Mouse (Mus musculus) neural tube, embryonic 13.5 days (tissue): Measurements from ENCODE around the gene Sfta2. TPM values are rescaled to one million over a fixed set of nuclear protein-coding genes. Genes with fewer than 3 reads are reported as not detected.

ENCODE experiments used
- ATAC-seq: fragments of 200-750 bp; cut with Nextera tagmentation; 2 replicates; pipeline ENCODE4 v1.8.0; 2017; ENCODE audit warnings: low read depth, mild to moderate bottlenecking, moderate TSS enrichment, moderate library complexity
- H3K27ac ChIP-seq: fragments of 300-500 bp; sonication (generic); replicated peaks from 2 replicates; pipeline ENCODE4 v1.5.1; 2015; ENCODE audit warnings: moderate library complexity, mild to moderate bottlenecking, inconsistent platforms
- H3K27me3 ChIP-seq: fragments of 300-500 bp; sonication (generic); 2 replicates; pipeline ENCODE4 v1.6.1; 2015; ENCODE audit warnings: mild to moderate bottlenecking, inconsistent platforms
- H3K36me3 ChIP-seq: fragments of 300-500 bp; sonication (generic); 2 replicates; pipeline ENCODE4 v1.6.1; 2015; ENCODE audit warnings: mild to moderate bottlenecking, inconsistent platforms
- H3K4me1 ChIP-seq: fragments of 300-500 bp; sonication (generic); replicated peaks from 2 replicates; pipeline ENCODE4 v1.6.1; 2015; ENCODE audit warnings: inconsistent platforms
- H3K4me2 ChIP-seq: fragments of 300-500 bp; sonication (generic); 2 replicates; pipeline ENCODE4 v1.6.1; 2015; ENCODE audit warnings: inconsistent platforms, mild to moderate bottlenecking, moderate library complexity
- H3K4me3 ChIP-seq: fragments of 300-500 bp; sonication (generic); 2 replicates; pipeline ENCODE4 v1.5.1; 2015; ENCODE audit warnings: mild to moderate bottlenecking, inconsistent platforms
- H3K9ac ChIP-seq: fragments of 300-500 bp; sonication (generic); 2 replicates; pipeline ENCODE4 v1.6.1; 2015; ENCODE audit warnings: moderate library complexity, mild to moderate bottlenecking, inconsistent platforms
- H3K9me3 ChIP-seq: fragments of 300-500 bp; sonication (generic); 2 replicates; pipeline ENCODE4 v1.6.1; 2016; ENCODE audit warnings: inconsistent platforms
- WGBS: fragments of 180-500 bp; shearing (Covaris S2); methylation state at CpG from one replicate; pipeline ENCODE4 v1.1.7; 2015; 5-methylcytosine and 5-hydroxymethylcytosine counted together
- polyA plus RNA-seq: library from polyadenylated mRNA; unstranded; fragments of >200 nt; fragmentation: Nextera tagmentation; extraction: Ambion mirVana; gene quantifications from 2 replicates; pipeline ENCODE4 v1.2.1, GENCODE M21; 2015

Sfta2 gene
- polyA plus RNA-seq, 1 experiment from 2014 or later = not detected

GRCm38 (mm10) chr17:35649429-35649828 lies 48.1 kb downstream of the Sfta2 start:
- H3K9ac ChIP-seq = no peak overlapping the region
- no peaks in the 10 kb centered on the region for H3K4me1 ChIP-seq
- no peaks in the 10 kb centered on the region for H3K27me3 ChIP-seq
- no peaks in the 10 kb centered on the region for H3K9me3 ChIP-seq
- peaks cover 2% of the 10 kb centered on the region; the same call in 1 of the 2 replicates for H3K36me3 ChIP-seq
- H3K4me3 ChIP-seq = no peak overlapping the region
- no peak overlapping the region for H3K27ac ChIP-seq
- WGBS = 69% methylated on average over 2 of the region's 2 CpGs
- ATAC-seq = no peak
- no peak overlapping the region for H3K4me2 ChIP-seq

GRCm38 (mm10) chr17:35653086-35653485 lies 51.7 kb downstream of the Sfta2 start:
- Histone ChIP-seq H3K4me1 (no peaks in the 10 kb centered on the region), H3K4me2 (no peak overlapping the region), H3K9ac (no peak overlapping the region), H3K27ac (no peak overlapping the region), H3K27me3 (no peaks in the 10 kb centered on the region), H3K9me3 (no peaks in the 10 kb centered on the region), H3K4me3 (no peak overlapping the region), H3K36me3 (peaks cover 38% of the 10 kb centered on the region)
- WGBS = 83% methylated on average over 2 of the region's 2 CpGs
- no peak for ATAC-seq

GRCm38 (mm10) chr17:35665957-35666515 lies 64.7 kb downstream of the Sfta2 start:
- 0 out of 2 replicates have a peak overlapping the region, but pooled peaks have one; percentile 92 for H3K4me2 ChIP-seq
- no peak overlapping the region for H3K4me3 ChIP-seq
- H3K36me3 ChIP-seq = peaks cover 33% of the 10 kb centered on the region
- no peak overlapping the region for H3K27ac ChIP-seq
- peaks cover 22% of the 10 kb centered on the region for H3K4me1 ChIP-seq
- H3K9me3 ChIP-seq = no peaks in the 10 kb centered on the region
- H3K27me3 ChIP-seq = no peaks in the 10 kb centered on the region
- no peak for ATAC-seq
- WGBS = 82% methylated on average over 17 of the region's 17 CpGs
- H3K9ac ChIP-seq = peak overlapping the region; percentile 58; the same call in 1 of the 2 replicates

- Histone ChIP-seq H3K9ac (peak overlapping the region; percentile 83), H3K4me3 (peak overlapping the region; percentile 56), H3K27me3 (no peaks in the 10 kb centered on the region), H3K27ac (peak overlapping the region; percentile 87), H3K36me3 (peaks cover 26% of the 10 kb centered on the region), H3K9me3 (no peaks in the 10 kb centered on the region), H3K4me2 (peak overlapping the region; percentile 92), H3K4me1 (peaks cover 22% of the 10 kb centered on the region)
- WGBS = 6% methylated on average over 13 of the region's 13 CpGs
- ATAC-seq = peak; percentile 68
Observed at GRCm38 (mm10) chr17:35666851-35667256, 65.5 kb downstream of the Sfta2 start.

- peak; percentile 90 for ATAC-seq
- Histone ChIP-seq H3K4me2 (peak within 1 kb of the TSS; percentile 92), H3K9ac (peak within 1 kb of the TSS; percentile 83), H3K4me3 (peak within 1 kb of the TSS; percentile 56), H3K36me3 (peaks cover 24% of the 10 kb centered on the region), H3K27me3 (no peaks in the 10 kb centered on the region), H3K4me1 (peaks cover 24% of the 10 kb centered on the region), H3K27ac (peak within 1 kb of the TSS; percentile 87), H3K9me3 (no peaks in the 10 kb centered on the region)
- under 1% methylated on average over 61 of the region's 61 CpGs for WGBS
Observed at GRCm38 (mm10) chr17:35667334-35668065, 66.2 kb downstream of the Sfta2 start, which contains the start of gene Vars2. TSS of gene Vars2 (minus strand) at chr17:35667592.

- no peak overlapping the region for H3K4me2 ChIP-seq
- 94% methylated on average over 9 of the region's 9 CpGs for WGBS
- peaks cover 32% of the 10 kb centered on the region for H3K4me1 ChIP-seq
- H3K9me3 ChIP-seq = no peaks in the 10 kb centered on the region
- ATAC-seq = no peak
- H3K27me3 ChIP-seq = no peaks in the 10 kb centered on the region
- no peak overlapping the region for H3K4me3 ChIP-seq
- H3K27ac ChIP-seq = no peak overlapping the region
- no peak overlapping the region for H3K9ac ChIP-seq
- peaks cover 9% of the 10 kb centered on the region for H3K36me3 ChIP-seq
Observed at GRCm38 (mm10) chr17:35669731-35670130, 68.4 kb downstream of the Sfta2 start.

GRCm38 (mm10) chr17:35671846-35672245 lies 70.5 kb downstream of the Sfta2 start:
- no peak overlapping the region for H3K9ac ChIP-seq
- no peak overlapping the region for H3K4me3 ChIP-seq
- H3K9me3 ChIP-seq = no peaks in the 10 kb centered on the region
- WGBS = 92% methylated on average over 6 of the region's 6 CpGs
- H3K4me2 ChIP-seq = no peak overlapping the region
- ATAC-seq = no peak
- peaks cover 21% of the 10 kb centered on the region for H3K4me1 ChIP-seq
- no peaks in the 10 kb centered on the region for H3K27me3 ChIP-seq
- H3K27ac ChIP-seq = no peak overlapping the region
- H3K36me3 ChIP-seq = peaks cover 9% of the 10 kb centered on the region

- Histone ChIP-seq H3K9ac (peak overlapping the region; percentile 81), H3K4me3 (peak overlapping the region; percentile 61), H3K9me3 (no peaks in the 10 kb centered on the region), H3K27ac (no peak overlapping the region), H3K36me3 (peaks cover 9% of the 10 kb centered on the region), H3K27me3 (no peaks in the 10 kb centered on the region), H3K4me1 (peaks cover 20% of the 10 kb centered on the region), H3K4me2 (peak overlapping the region; percentile 79)
- WGBS = 95% methylated on average over 6 of the region's 6 CpGs
- ATAC-seq = no peak
Observed at GRCm38 (mm10) chr17:35672527-35672926, 71.2 kb downstream of the Sfta2 start.

GRCm38 (mm10) chr17:35673416-35674035 lies 72.2 kb downstream of the Sfta2 start, which contains the start of gene Gtf2h4:
TSS of gene Gtf2h4 (minus strand) at chr17:35673739.
- WGBS = 2% methylated on average over 23 of the region's 23 CpGs
- Histone ChIP-seq H3K9me3 (no peaks in the 10 kb centered on the region), H3K4me3 (peak within 1 kb of the TSS; percentile 61), H3K9ac (peak within 1 kb of the TSS; percentile 81), H3K27ac (no peak within 1 kb of the TSS), H3K36me3 (peaks cover 9% of the 10 kb centered on the region), H3K4me2 (peak within 1 kb of the TSS; percentile 79), H3K27me3 (no peaks in the 10 kb centered on the region), H3K4me1 (peaks cover 11% of the 10 kb centered on the region)
- peak; percentile 97 for ATAC-seq

- Histone ChIP-seq H3K27me3 (no peaks in the 10 kb centered on the region), H3K36me3 (peaks cover 62% of the 10 kb centered on the region), H3K4me2 (no peak overlapping the region), H3K4me3 (no peak overlapping the region), H3K27ac (no peak overlapping the region), H3K9ac (no peak overlapping the region), H3K9me3 (no peaks in the 10 kb centered on the region), H3K4me1 (peaks cover 4% of the 10 kb centered on the region; the same call in 1 of the 2 replicates)
- ATAC-seq = no peak
- 43% methylated on average over 6 of the region's 6 CpGs for WGBS
Observed at GRCm38 (mm10) chr17:35680591-35680990, 79.2 kb downstream of the Sfta2 start.

- H3K36me3 ChIP-seq = peaks cover 76% of the 10 kb centered on the region
- no peak overlapping the region for H3K4me2 ChIP-seq
- no peaks in the 10 kb centered on the region for H3K27me3 ChIP-seq
- ATAC-seq = no peak
- no peak overlapping the region for H3K9ac ChIP-seq
- 89% methylated on average over 13 of the region's 13 CpGs for WGBS
- H3K4me1 ChIP-seq = peaks cover 4% of the 10 kb centered on the region; the same call in 1 of the 2 replicates
- H3K4me3 ChIP-seq = no peak overlapping the region
- no peak overlapping the region for H3K27ac ChIP-seq
- no peaks in the 10 kb centered on the region for H3K9me3 ChIP-seq
Observed at GRCm38 (mm10) chr17:35681986-35682385, 80.6 kb downstream of the Sfta2 start.

- no peak overlapping the region for H3K4me3 ChIP-seq
- H3K4me1 ChIP-seq = peaks cover 4% of the 10 kb centered on the region; the same call in 1 of the 2 replicates
- H3K36me3 ChIP-seq = peaks cover 99% of the 10 kb centered on the region
- H3K9ac ChIP-seq = no peak overlapping the region
- peak overlapping the region; percentile 64 for H3K27ac ChIP-seq
- WGBS = 65% methylated on average over 9 of the region's 9 CpGs
- no peaks in the 10 kb centered on the region for H3K9me3 ChIP-seq
- no peak; the same call in 1 of the 2 replicates for ATAC-seq
- no peak overlapping the region for H3K4me2 ChIP-seq
- no peaks in the 10 kb centered on the region for H3K27me3 ChIP-seq
Observed at GRCm38 (mm10) chr17:35685061-35685460, 83.7 kb downstream of the Sfta2 start.
